Mouse (Mus musculus): ENCODE data around the gene Tdg.

Tdg gene

GRCm38 (mm10) chr10:82652625-82653024, 23.0 kb downstream of the Tdg start:
- in situ Hi-C loops (cut with MboI; ENCODE audit: unreplicated experiment in 2 of 2), result loop anchor here (25.0 kb wide), 1 partner anchor 560 kb away; no protein-coding TSS in a partner anchor

GRCm38 (mm10) chr10:82654581-82654980, 25.0 kb downstream of the Tdg start:
- in situ Hi-C loops (cut with MboI; ENCODE audit: unreplicated experiment in 2 of 2), result loop anchor here (25.0 kb wide), 1 partner anchor 558 kb away; no protein-coding TSS in a partner anchor

GRCm38 (mm10) chr10:82661820-82662219, 32.2 kb downstream of the Tdg start:
- in situ Hi-C loops (cut with MboI; ENCODE audit: unreplicated experiment in 2 of 2), result loop anchor here (25.0 kb wide), 1 partner anchor 550 kb away; no protein-coding TSS in a partner anchor

DNA sequence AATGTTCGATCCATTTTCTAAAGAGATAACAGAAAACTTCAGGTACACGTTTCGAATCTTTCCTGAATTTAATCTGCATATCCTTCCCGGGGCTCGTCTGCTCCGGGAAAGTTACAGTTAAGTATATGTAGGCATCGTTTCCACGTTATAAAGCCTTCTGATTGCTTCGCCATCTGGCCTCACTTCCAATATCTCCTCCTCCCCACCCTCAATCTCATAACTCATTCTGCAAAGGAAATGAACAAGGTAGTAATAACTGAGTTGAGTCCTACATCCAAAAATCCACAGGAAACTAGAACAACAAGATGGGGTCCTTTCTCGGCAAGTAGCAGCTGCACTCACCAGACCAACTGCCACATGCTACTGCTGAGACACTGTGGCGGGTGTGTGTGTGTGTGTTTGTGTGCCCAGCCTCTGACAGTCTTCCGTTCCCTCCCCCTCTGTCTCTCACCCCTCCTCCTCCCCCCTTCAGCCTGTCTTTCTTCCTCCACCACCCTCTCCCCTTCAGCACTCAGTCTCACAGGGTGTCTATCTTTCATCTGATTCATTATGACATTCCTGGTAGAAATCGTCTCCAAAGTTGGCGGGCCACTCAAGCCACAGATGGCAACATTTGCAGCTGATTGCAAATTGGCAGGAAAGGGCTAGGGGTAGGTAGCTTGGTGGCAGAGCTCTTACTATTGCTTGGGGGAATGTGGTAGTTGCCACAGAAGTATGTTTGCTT, 32.8 kb downstream of the Tdg start:
- in situ Hi-C loops (cut with MboI; ENCODE audit: unreplicated experiment in 2 of 2), result loop anchor here (25.0 kb wide), 1 partner anchor 550 kb away; no protein-coding TSS in a partner anchor

- in situ Hi-C loops (cut with MboI; ENCODE audit: unreplicated experiment in 2 of 2), result loop anchor here (25.0 kb wide), 1 partner anchor 549 kb away; no protein-coding TSS in a partner anchor
Measured at GRCm38 (mm10) chr10:82663289-82663688, 33.7 kb downstream of the Tdg start.

GRCm38 (mm10) chr10:82665951-82666350, 36.3 kb downstream of the Tdg start:
- in situ Hi-C loops (cut with MboI; ENCODE audit: unreplicated experiment in 2 of 2), result loop anchor here (5.0 to 25.0 kb wide), 3 partner anchors 36 to 546 kb away; no protein-coding TSS in a partner anchor

GRCm38 (mm10) chr10:82666436-82667234, 37.0 kb downstream of the Tdg start:
- in situ Hi-C loops (cut with MboI; ENCODE audit: unreplicated experiment in 2 of 2), result loop anchor here (5.0 to 25.0 kb wide), 3 partner anchors 36 to 546 kb away; no protein-coding TSS in a partner anchor

DNA sequence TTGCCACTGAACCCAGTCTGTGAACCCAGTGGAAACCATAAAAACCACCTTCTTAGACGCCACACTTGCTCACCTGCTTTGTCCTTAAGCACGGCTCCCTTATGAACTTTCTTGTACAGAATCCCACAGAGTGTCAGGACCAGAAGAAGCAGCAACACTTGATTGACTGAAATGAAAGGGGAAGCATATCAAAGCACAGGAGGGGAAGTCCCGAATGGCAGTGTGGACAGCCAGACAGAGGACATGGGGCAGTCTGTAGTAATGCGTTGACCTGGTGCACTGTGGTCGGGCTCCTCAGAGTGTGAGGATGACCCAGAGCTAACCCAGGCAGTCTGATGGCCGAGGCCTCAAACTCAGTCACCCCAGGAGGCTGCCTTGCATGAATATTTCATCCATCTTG, 40.6 kb downstream of the Tdg start:
- in situ Hi-C loops (cut with MboI; ENCODE audit: unreplicated experiment in 2 of 2), result loop anchor here (25.0 kb wide), 1 partner anchor 542 kb away; no protein-coding TSS in a partner anchor

DNA sequence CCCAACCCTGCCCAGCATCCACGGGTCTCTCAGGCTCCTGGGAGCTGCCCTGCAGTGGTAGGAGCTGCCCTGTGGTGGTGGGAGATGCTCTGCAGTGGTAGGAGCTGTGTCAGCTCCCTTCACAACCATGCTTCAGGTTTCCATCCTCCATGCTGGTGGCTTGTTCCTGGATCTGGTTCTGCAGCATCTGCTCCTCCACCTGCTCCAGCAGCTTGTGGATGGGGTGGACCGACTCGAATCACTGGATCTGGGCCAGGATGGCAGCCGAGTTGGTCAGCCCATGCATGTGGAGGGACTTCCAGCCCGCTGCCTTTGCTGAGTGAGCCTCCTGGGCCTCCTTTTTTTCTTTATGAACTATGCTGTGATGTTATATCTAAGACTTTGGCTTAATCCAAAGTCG, 47.3 kb downstream of the Tdg start:
- in situ Hi-C loops (cut with MboI; ENCODE audit: unreplicated experiment in 2 of 2), result no loop called here

DNA sequence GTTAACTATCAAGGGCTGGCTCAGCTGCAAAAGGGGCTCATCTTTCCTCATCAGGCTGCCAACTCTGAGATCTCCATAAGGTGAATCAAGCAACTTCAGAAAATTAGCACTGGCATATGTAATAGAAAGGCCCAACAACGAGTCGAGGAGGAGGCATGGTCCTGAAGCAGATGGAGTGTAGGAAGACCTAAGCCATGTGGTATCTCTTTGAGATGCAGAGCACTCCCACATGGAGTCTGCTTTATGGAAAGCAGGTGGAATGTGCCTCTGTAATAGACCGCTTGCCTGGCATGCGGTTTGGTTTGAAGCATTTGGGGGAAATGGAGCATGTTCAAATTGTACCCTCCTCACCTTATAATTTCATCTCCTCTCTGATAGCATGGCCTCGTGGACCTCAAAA, 51.1 kb downstream of the Tdg start:
- in situ Hi-C loops (cut with MboI; ENCODE audit: unreplicated experiment in 2 of 2), result no loop called here

DNA sequence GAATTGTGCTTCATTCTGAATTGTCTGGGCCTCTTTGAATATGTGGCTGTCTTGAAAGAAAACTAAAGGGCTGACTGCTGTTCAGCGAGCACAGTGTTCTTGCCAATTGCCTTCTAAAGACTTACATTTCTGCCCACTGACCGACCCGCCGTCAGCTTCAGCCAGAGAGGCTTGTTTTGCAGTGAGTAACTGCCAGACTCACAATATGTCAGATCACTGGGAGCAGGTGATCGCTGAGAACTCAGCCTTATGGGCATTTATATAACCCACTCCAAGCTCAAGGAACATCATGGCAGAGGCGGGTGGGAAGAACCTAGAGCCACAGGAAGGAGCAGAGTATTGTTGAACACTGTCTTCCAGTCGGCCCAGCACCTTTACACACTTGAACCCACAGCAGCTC, 52.0 kb downstream of the Tdg start:
- in situ Hi-C loops (cut with MboI; ENCODE audit: unreplicated experiment in 2 of 2), result no loop called here

- in situ Hi-C loops (cut with MboI; ENCODE audit: unreplicated experiment in 2 of 2), result no loop called here
Measured at GRCm38 (mm10) chr10:82685440-82685839, 55.8 kb downstream of the Tdg start.

GRCm38 (mm10) chr10:82689681-82690211, 60.1 kb downstream of the Tdg start:
- in situ Hi-C loops (cut with MboI; ENCODE audit: unreplicated experiment in 2 of 2), result loop anchor here in 1 of 2 experiments (10.0 kb wide), 1 partner anchor 645 kb away; the partner anchor contains the start of gene Zfp873

DNA sequence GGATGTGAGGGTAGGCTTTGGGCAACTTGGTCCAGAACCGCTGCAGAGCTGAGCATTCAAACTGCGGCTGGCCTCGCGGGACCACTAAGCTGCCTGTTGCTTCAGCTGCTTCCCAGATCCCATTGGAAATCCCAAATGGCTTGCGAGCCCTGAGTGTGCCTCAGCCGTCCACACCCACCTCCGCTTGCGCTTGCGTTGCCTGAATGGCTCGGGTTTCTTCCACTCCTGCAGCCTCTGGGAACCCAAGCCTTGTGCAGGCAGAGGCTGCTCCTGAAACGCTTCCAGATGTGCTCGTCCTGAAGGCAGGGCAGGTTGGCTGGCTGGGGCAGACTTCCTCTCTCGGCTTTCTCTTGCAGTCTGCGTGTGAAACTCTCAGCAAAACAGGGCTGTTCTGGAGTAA, 60.9 kb downstream of the Tdg start, which contains the start of gene Glt8d2:
Glt8d2 (minus strand) TSS at position 157 of the 400 bp plus-strand sequence.
- in situ Hi-C loops (cut with MboI; ENCODE audit: unreplicated experiment in 2 of 2), result loop anchor here in 1 of 2 experiments (10.0 kb wide), 1 partner anchor 646 kb away; the partner anchor contains the start of gene Zfp873

GRCm38 (mm10) chr10:82695956-82696355, 66.3 kb downstream of the Tdg start, which contains the start of gene Hcfc2:
Gene Hcfc2 (plus strand): TSS chr10:82696160.
- in situ Hi-C loops (cut with MboI; ENCODE audit: unreplicated experiment in 2 of 2), result loop anchor here in 1 of 2 experiments (5.0 to 10.0 kb wide), 3 partner anchors 66 to 651 kb away; partner anchors contain the start of genes Nfyb, Tdg and Zfp873

GRCm38 (mm10) chr10:82696453-82697079, 66.9 kb downstream of the Tdg start:
- in situ Hi-C loops (cut with MboI; ENCODE audit: unreplicated experiment in 2 of 2), result loop anchor here in 1 of 2 experiments (5.0 to 10.0 kb wide), 3 partner anchors 66 to 652 kb away; partner anchors contain the start of genes Nfyb, Tdg and Zfp873

DNA sequence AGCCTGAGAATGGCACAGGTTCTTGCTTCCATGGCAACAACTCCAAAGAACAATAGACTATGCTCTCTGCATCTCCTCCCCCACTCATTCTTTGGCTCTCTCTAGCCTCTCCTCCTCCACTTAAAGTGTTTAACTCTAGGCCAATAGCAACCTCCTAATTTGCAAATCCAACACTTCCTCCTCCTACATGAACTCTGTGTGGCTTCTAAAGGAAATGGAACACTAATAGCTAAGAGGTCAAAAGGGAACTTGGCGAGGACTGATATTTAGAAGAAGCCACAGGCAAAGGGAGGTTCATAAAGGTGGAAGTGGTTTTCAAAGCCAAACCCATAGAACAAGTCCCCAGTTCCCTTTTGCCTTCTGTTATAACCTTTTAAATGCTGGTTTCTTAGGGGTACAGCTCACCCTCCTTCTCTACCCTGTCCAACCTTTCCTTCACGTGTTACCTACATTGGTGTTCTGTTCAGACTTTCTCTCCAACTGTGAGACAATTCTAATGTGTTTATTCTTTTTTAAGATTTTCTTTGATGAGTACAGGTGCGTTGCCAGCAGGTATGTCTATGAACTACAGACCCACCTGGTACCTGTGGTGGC, 67.8 kb downstream of the Tdg start:
- in situ Hi-C loops (cut with MboI; ENCODE audit: unreplicated experiment in 2 of 2), result loop anchor here in 1 of 2 experiments (5.0 to 10.0 kb wide), 3 partner anchors 65 to 653 kb away; partner anchors contain the start of genes Nfyb, Tdg and Zfp873

- in situ Hi-C loops (cut with MboI; ENCODE audit: unreplicated experiment in 2 of 2), result loop anchor here in 1 of 2 experiments (5.0 to 10.0 kb wide), 3 partner anchors 64 to 654 kb away; partner anchors contain the start of genes Nfyb, Tdg and Zfp873
Measured at GRCm38 (mm10) chr10:82698712-82699261, 69.2 kb downstream of the Tdg start.

All from v-Abl transformed pro-B cells (cell line).